Comparison of ENCODE assay signal across 11 mouse cellular contexts in the genomic region with DNA sequence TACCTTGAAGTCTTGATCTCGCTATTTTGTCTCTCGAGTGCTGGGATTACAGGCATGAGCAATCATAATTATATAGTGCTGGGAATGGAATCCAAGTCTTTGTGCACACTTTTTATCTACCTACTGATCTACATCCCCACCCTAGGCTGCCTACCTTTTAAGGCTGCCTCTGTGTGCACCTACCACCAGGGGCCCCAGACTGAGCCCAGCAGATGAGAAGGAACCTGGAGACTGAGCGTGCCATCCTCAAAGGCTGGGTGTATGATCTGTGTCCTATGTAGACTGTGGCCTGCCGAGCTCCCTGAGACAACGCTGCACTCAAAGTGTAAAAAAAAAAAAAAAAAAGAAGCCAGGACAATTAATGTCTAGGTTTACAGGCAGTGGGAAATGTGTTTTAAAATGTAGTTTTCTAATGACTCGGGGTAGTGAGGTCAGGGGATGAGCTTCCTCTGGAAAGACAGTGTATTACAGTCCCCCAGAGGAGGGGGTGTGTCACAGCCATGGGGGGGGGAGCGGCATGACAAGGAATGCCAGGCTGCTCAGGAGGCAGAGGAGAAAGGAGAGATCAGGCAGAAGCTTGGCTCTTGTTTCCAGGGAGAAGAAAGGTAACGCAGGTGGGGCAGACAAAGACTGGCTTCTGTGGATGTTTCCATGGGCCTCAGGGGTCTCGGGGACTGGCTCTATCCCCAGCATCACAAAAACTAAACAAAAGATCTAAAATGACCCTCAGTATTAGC.
A peak's percentile ranks its signal among the peaks of the same experiment; 100 is the strongest.
DNase-seq lines count a peak whose midpoint lies in the region; ATAC-seq and TF ChIP-seq lines count a peak whose summit lies in the region.
"Had no signal": no experiment of that assay in that cellular context is flagged by ENCODE, and none has a peak within 500 bp of the region (broad histone marks: within the 10 kb centered on the region; RNA-seq: fewer than 3 reads in every experiment).

No protein-coding gene starts in this region.

- WGBS in forebrain, embryonic 13.5 days = 45% methylated on average over 9 of the region's 9 CpGs
- 55% methylated on average over 9 of the region's 9 CpGs for WGBS in forebrain, embryonic 10.5 days
- 51% methylated on average over 9 of the region's 9 CpGs for WGBS in kidney, embryonic 15.5 days
- 52% methylated on average over 9 of the region's 9 CpGs for WGBS in midbrain, embryonic 14.5 days
- WGBS in thymus, adult 2 months = 93% methylated on average over 9 of the region's 9 CpGs
- 54% methylated on average over 9 of the region's 9 CpGs for WGBS in kidney, embryonic 14.5 days

- H3K27ac ChIP-seq in forebrain, embryonic 13.5 days = peak overlapping the region; percentile 89
- no peak overlapping the region for H3K27ac ChIP-seq in forebrain, embryonic 10.5 days
- 0 out of 2 replicates have a peak overlapping the region, but pooled peaks have one; percentile 22 for H3K27ac ChIP-seq in kidney, embryonic 15.5 days
- peak overlapping the region; percentile 92 for H3K27ac ChIP-seq in midbrain, embryonic 14.5 days (replicated peaks; ENCODE audit: low read depth, low read length)
- H3K27ac ChIP-seq in thymus, adult 2 months (ENCODE audit: control insufficient read depth, insufficient read depth, low read length) = no peak overlapping the region
- no peak overlapping the region for H3K27ac ChIP-seq in kidney, embryonic 14.5 days (ENCODE audit: low read depth, low read length)
- H3K27ac ChIP-seq: embryonic facial prominence, embryonic 15.5 days; limb, embryonic 12.5 days had no signal

- peak overlapping the region; percentile 19 for H3K4me3 ChIP-seq in forebrain, embryonic 13.5 days
- H3K4me3 ChIP-seq in forebrain, embryonic 10.5 days = no peak overlapping the region
- no peak overlapping the region for H3K4me3 ChIP-seq in kidney, embryonic 15.5 days (replicated peaks)
- H3K4me3 ChIP-seq in midbrain, embryonic 14.5 days (replicated peaks; ENCODE audit: low read depth, low read length) = peak overlapping the region; percentile 18
- H3K4me3 ChIP-seq in thymus, adult 2 months (ENCODE audit: control insufficient read depth, insufficient read depth, low read length) = no peak overlapping the region
- no peak overlapping the region for H3K4me3 ChIP-seq in kidney, embryonic 14.5 days (ENCODE audit: low read length)
- H3K4me3 ChIP-seq: embryonic facial prominence, embryonic 15.5 days; limb, embryonic 12.5 days had no signal

- peaks cover 22% of the 10 kb centered on the region for H3K4me1 ChIP-seq in forebrain, embryonic 13.5 days
- peaks cover 44% of the 10 kb centered on the region for H3K4me1 ChIP-seq in forebrain, embryonic 10.5 days
- peaks cover 21% of the 10 kb centered on the region for H3K4me1 ChIP-seq in kidney, embryonic 15.5 days
- H3K4me1 ChIP-seq in midbrain, embryonic 14.5 days (ENCODE audit: control insufficient read depth, insufficient read depth, low read length) = peaks cover 18% of the 10 kb centered on the region
- peaks cover 22% of the 10 kb centered on the region for H3K4me1 ChIP-seq in thymus, adult 2 months (replicated peaks; ENCODE audit: control insufficient read depth, insufficient read depth, low read length)
- peaks cover 5% of the 10 kb centered on the region; the same call in 1 of the 2 replicates for H3K4me1 ChIP-seq in kidney, embryonic 14.5 days (ENCODE audit: control insufficient read depth, insufficient read depth, low read length)

- H3K27me3 ChIP-seq in forebrain, embryonic 13.5 days = no peaks in the 10 kb centered on the region
- no peaks in the 10 kb centered on the region for H3K27me3 ChIP-seq in forebrain, embryonic 10.5 days (ENCODE audit: poor library complexity, severe bottlenecking)
- H3K27me3 ChIP-seq in kidney, embryonic 15.5 days = no peaks in the 10 kb centered on the region
- no peaks in the 10 kb centered on the region for H3K27me3 ChIP-seq in midbrain, embryonic 14.5 days (ENCODE audit: control insufficient read depth, insufficient read depth, low read length)
- no peaks in the 10 kb centered on the region for H3K27me3 ChIP-seq in thymus, adult 2 months (ENCODE audit: control insufficient read depth, insufficient read depth, low read length)
- H3K27me3 ChIP-seq in kidney, embryonic 14.5 days (ENCODE audit: control insufficient read depth, insufficient read depth, low read length) = no peaks in the 10 kb centered on the region
- H3K27me3 ChIP-seq: embryonic facial prominence, embryonic 15.5 days; limb, embryonic 12.5 days had no signal

- no peaks in the 10 kb centered on the region for H3K9me3 ChIP-seq in forebrain, embryonic 13.5 days (replicated peaks)
- no peaks in the 10 kb centered on the region for H3K9me3 ChIP-seq in forebrain, embryonic 10.5 days
- no peaks in the 10 kb centered on the region for H3K9me3 ChIP-seq in kidney, embryonic 15.5 days (replicated peaks)
- H3K9me3 ChIP-seq in midbrain, embryonic 14.5 days (ENCODE audit: control insufficient read depth, low read length) = no peaks in the 10 kb centered on the region
- no peaks in the 10 kb centered on the region for H3K9me3 ChIP-seq in kidney, embryonic 14.5 days (ENCODE audit: control insufficient read depth, low read length)
- H3K9me3 ChIP-seq: embryonic facial prominence, embryonic 15.5 days; limb, embryonic 12.5 days had no signal

- peak overlapping the region; percentile 53 for H3K9ac ChIP-seq in forebrain, embryonic 13.5 days
- H3K9ac ChIP-seq in kidney, embryonic 15.5 days = no peak overlapping the region
- H3K9ac ChIP-seq in midbrain, embryonic 14.5 days (replicated peaks; ENCODE audit: low read length) = peak overlapping the region; percentile 44
- H3K9ac ChIP-seq in kidney, embryonic 14.5 days (ENCODE audit: low read depth, low read length) = no peak overlapping the region
- H3K9ac ChIP-seq: embryonic facial prominence, embryonic 15.5 days; limb, embryonic 12.5 days had no signal

- TF ChIP-seq POLR2A in thymus, adult 2 months (IDR thresholded peaks at IDR 0.05; ENCODE audit: control insufficient read depth, extremely low read depth, insufficient read depth, low read length, poor library complexity) = no peak

- peak overlapping the region; percentile 41 for H3K4me2 ChIP-seq in forebrain, embryonic 13.5 days
- no peak overlapping the region for H3K4me2 ChIP-seq in kidney, embryonic 15.5 days
- peak overlapping the region; percentile 51 for H3K4me2 ChIP-seq in midbrain, embryonic 14.5 days (ENCODE audit: low read length)
- H3K4me2 ChIP-seq in kidney, embryonic 14.5 days (replicated peaks; ENCODE audit: low read depth, low read length) = no peak overlapping the region
- H3K4me2 ChIP-seq: embryonic facial prominence, embryonic 15.5 days; limb, embryonic 12.5 days had no signal

- H3K36me3 ChIP-seq in forebrain, embryonic 13.5 days (ENCODE audit: poor library complexity, severe bottlenecking) = no peaks in the 10 kb centered on the region
- H3K36me3 ChIP-seq in forebrain, embryonic 10.5 days (replicated peaks) = no peaks in the 10 kb centered on the region
- no peaks in the 10 kb centered on the region for H3K36me3 ChIP-seq in kidney, embryonic 15.5 days
- H3K36me3 ChIP-seq in midbrain, embryonic 14.5 days (ENCODE audit: control insufficient read depth, insufficient read depth, low read length) = no peaks in the 10 kb centered on the region
- H3K36me3 ChIP-seq in thymus, adult 2 months (ENCODE audit: control insufficient read depth, insufficient read depth, low read length) = no peaks in the 10 kb centered on the region
- no peaks in the 10 kb centered on the region for H3K36me3 ChIP-seq in kidney, embryonic 14.5 days (ENCODE audit: control insufficient read depth, insufficient read depth, low read length)
- H3K36me3 ChIP-seq: embryonic facial prominence, embryonic 15.5 days; limb, embryonic 12.5 days had no signal

- no peak for DNase-seq in forebrain, embryonic 10.5 days (ENCODE audit: extremely low spot score, low spot score)
- DNase-seq in kidney, postnatal 25 days = no peak
- DNase-seq in cerebellum, postnatal 25 days = peak; percentile 57 to 69
- DNase-seq in midbrain, embryonic 14.5 days = peak; percentile 42
- no peak for DNase-seq in thymus, adult 2 months
- DNase-seq: adrenal gland, postnatal 25 days had no signal

- TF ChIP-seq CTCF in thymus, adult 2 months (IDR thresholded peaks at IDR 0.05; ENCODE audit: borderline replicate concordance, control insufficient read depth, extremely low read depth, insufficient read depth, low read length, poor library complexity) = no peak

- ATAC-seq in forebrain, embryonic 13.5 days = peak; percentile 36
- no peak for ATAC-seq in kidney, embryonic 15.5 days (replicated peaks; ENCODE audit: low FRiP score)
- ATAC-seq in midbrain, embryonic 14.5 days (ENCODE audit: low FRiP score, low TSS enrichment) = peak; percentile 43; the same call in 1 of the 2 replicates
- ATAC-seq in kidney, embryonic 14.5 days (ENCODE audit: low FRiP score, low TSS enrichment) = no peak

Comparison
In these comparisons a context has a peak if more than half of its experiments do, and no peak if none do; other contexts are left out.
1. H3K27ac ChIP-seq: peak in forebrain, embryonic 13.5 days (single experiment), kidney, embryonic 15.5 days (single experiment) and midbrain, embryonic 14.5 days (single experiment); none in forebrain, embryonic 10.5 days (single experiment), thymus, adult 2 months (single experiment) and kidney, embryonic 14.5 days (single experiment).
2. H3K4me3 ChIP-seq: peak in forebrain, embryonic 13.5 days (single experiment) and midbrain, embryonic 14.5 days (single experiment); none in forebrain, embryonic 10.5 days (single experiment), kidney, embryonic 15.5 days (single experiment), thymus, adult 2 months (single experiment) and kidney, embryonic 14.5 days (single experiment).
3. ATAC-seq: peak in forebrain, embryonic 13.5 days (single experiment) and midbrain, embryonic 14.5 days (single experiment); none in kidney, embryonic 15.5 days (single experiment) and kidney, embryonic 14.5 days (single experiment).
4. H3K4me2 ChIP-seq: peak in forebrain, embryonic 13.5 days (single experiment) and midbrain, embryonic 14.5 days (single experiment); none in kidney, embryonic 15.5 days (single experiment) and kidney, embryonic 14.5 days (single experiment).
5. H3K9ac ChIP-seq: peak in forebrain, embryonic 13.5 days (single experiment) and midbrain, embryonic 14.5 days (single experiment); none in kidney, embryonic 15.5 days (single experiment) and kidney, embryonic 14.5 days (single experiment).
6. DNase-seq: peak in cerebellum, postnatal 25 days (2 of 2) and midbrain, embryonic 14.5 days (single experiment); none in forebrain, embryonic 10.5 days (single experiment), kidney, postnatal 25 days (0 of 2) and thymus, adult 2 months (single experiment).